Mouse (Mus musculus) liver, embryonic 14.5 days (tissue): ENCODE measurements at regions not wholly inside any gene's neighbourhood (a gene's known extent, or its start where the extent isn't known, plus 50 kb on each side); places are given as distances from the start of the nearest gene placed in this dataset.

Source experiments
- ATAC-seq: fragments of 200-750 bp; cut with Nextera tagmentation; 2 replicates; pipeline ENCODE4 v1.8.0; 2017; ENCODE audit warnings: moderate number of reproducible peaks, mild to moderate bottlenecking, moderate library complexity; ENCODE audit not compliant: insufficient read depth
- DNase-seq, 3 experiments: peaks; one replicate each; pipeline ENCODE4 v3.0.0-alpha.2; 2012 to 2013; ENCODE audit warnings: low read depth in 3 of 3, low spot score in 3 of 3
- H3K27ac ChIP-seq: fragments of 300-500 bp; sonication (generic); 2 replicates; pipeline ENCODE4 v1.5.1; 2014; ENCODE audit warnings: moderate library complexity, mild to moderate bottlenecking, control low read depth, inconsistent platforms
- H3K27me3 ChIP-seq: fragments of 300-500 bp; sonication (generic); 2 replicates; pipeline ENCODE4 v1.6.1; 2014; ENCODE audit warnings: mild to moderate bottlenecking, low read length, moderate library complexity; ENCODE audit not compliant: control insufficient read depth, insufficient read depth
- H3K36me3 ChIP-seq: fragments of 300-500 bp; sonication (generic); replicated peaks from 2 replicates; pipeline ENCODE4 v1.6.1; 2014; ENCODE audit warnings: low read depth; ENCODE audit not compliant: control insufficient read depth, insufficient read depth
- H3K4me1 ChIP-seq, 2 experiments: fragments of 200-500 bp in 1 of 2; fragments of 300-500 bp in 1 of 2; sonication (generic) in 1 of 2; replicated peaks; 2 replicates each; pipeline ENCODE4 v1.6.1; 2012 to 2014; ENCODE audit warnings: antibody characterized with exemption in 1 of 2, inconsistent platforms in 1 of 2, low read length in 1 of 2; ENCODE audit not compliant: control insufficient read depth in 2 of 2, insufficient read depth in 2 of 2
- H3K4me2 ChIP-seq: fragments of 300-500 bp; sonication (generic); 2 replicates; pipeline ENCODE4 v1.6.1; 2014; ENCODE audit warnings: low read depth, mild to moderate bottlenecking, control low read depth, moderate library complexity
- H3K4me3 ChIP-seq, 2 experiments: fragments of 200-500 bp in 1 of 2; fragments of 300-500 bp in 1 of 2; sonication (generic) in 1 of 2; 2 replicates each; pipeline ENCODE4 v1.5.1; 2012 to 2014; ENCODE audit warnings: low read depth in 2 of 2, low read length in 2 of 2, mild to moderate bottlenecking in 2 of 2, control low read depth in 1 of 2, inconsistent platforms in 1 of 2, moderate library complexity in 1 of 2; ENCODE audit not compliant: insufficient read depth in 1 of 2
- H3K9ac ChIP-seq: fragments of 300-500 bp; sonication (generic); replicated peaks from 2 replicates; pipeline ENCODE4 v1.6.1; 2014; ENCODE audit warnings: mild to moderate bottlenecking, control low read depth, moderate library complexity
- H3K9me3 ChIP-seq: fragments of 300-500 bp; sonication (generic); 2 replicates; pipeline ENCODE4 v1.6.1; 2016; ENCODE audit warnings: low read length, mixed read lengths; ENCODE audit not compliant: control insufficient read depth
- CTCF ChIP-seq: IDR thresholded peaks from 2 replicates; pipeline ENCODE4 v1.5.1; 2016; ENCODE audit warnings: antibody characterized with exemption, low read depth, control low read depth
- EP300 ChIP-seq: IDR thresholded peaks from 2 replicates; pipeline ENCODE4 v1.6.1; 2016; ENCODE audit warnings: antibody characterized with exemption, low read depth
- WGBS: fragments of 180-500 bp; shearing (Covaris S2); extraction: QIAGEN DNeasy Blood & Tissue Kit; methylation state at CpG from one replicate; pipeline ENCODE4 v1.1.7; 2014; ENCODE audit not compliant: insufficient replicate concordance; 5-methylcytosine and 5-hydroxymethylcytosine counted together

DNA sequence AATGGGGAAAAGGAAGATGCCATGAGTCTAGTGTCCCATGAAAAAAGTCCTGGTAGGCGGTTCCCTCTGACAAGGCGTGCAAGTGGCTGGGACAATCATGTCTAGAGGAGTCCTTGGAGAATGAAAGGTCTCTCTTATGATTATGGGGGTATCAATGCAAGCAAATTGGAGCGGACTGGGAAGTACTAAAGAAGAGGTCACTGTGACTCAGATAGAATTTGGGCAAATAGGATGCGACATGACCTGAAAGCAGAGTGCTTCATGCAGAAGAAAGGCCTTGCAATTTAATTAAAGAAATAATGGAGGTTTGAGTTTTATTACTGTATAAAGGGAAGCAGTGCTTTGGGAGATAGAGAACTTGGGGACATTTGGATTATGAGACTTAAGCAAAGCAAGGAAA, 330.3 kb downstream of the Tmem38b start:
- H3K27ac ChIP-seq = no peak overlapping the region
- TF ChIP-seq EP300 = no peak
- TF ChIP-seq CTCF = no peak
- no peaks in the 10 kb centered on the region for H3K27me3 ChIP-seq
- no peaks in the 10 kb centered on the region for H3K4me1 ChIP-seq
- WGBS = 63% methylated on average over 4 of the region's 4 CpGs
- H3K4me2 ChIP-seq = no peak overlapping the region
- H3K9ac ChIP-seq = no peak overlapping the region
- H3K4me3 ChIP-seq = no peak overlapping the region
- H3K9me3 ChIP-seq = no peaks in the 10 kb centered on the region
- no peaks in the 10 kb centered on the region for H3K36me3 ChIP-seq
- DNase-seq (no peak), ATAC-seq (no peak)

DNA sequence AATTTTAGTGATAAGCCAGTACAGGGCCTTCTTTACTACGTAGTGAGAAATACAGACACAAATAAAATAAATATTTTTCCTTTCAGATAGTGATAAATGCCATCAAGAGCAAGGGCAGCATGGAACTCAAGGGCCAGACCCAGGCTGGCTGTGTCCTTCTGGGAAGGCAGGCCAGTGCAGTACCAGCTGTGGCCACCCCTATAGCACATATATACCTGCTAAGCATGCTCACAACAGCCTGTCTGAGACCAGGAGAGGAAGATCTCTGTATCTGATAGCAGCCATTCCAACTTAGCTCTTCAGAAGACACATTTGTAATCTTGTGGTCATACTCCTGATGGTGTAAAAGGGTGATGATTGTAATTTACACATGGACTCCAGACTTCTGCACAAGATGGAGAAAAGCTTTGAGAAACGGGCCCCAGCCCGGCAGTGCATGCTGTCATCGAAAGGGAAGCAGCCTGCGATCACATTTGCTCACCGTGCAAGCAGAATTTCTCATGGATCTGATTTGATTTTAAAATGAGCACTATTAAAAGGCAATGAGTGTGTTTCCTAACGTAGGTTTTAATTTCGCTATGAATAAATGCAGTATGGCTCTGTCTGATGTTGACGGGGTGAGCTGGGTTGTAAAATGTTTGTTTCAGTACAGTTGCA, 335.6 kb downstream of the Tmem38b start:
- Histone ChIP-seq H3K9me3 (no peaks in the 10 kb centered on the region), H3K4me1 (no peaks in the 10 kb centered on the region), H3K27ac (no peak overlapping the region), H3K27me3 (no peaks in the 10 kb centered on the region), H3K4me2 (no peak overlapping the region), H3K4me3 (no peak overlapping the region), H3K36me3 (no peaks in the 10 kb centered on the region), H3K9ac (no peak overlapping the region)
- ATAC-seq (no peak), DNase-seq (no peak)
- TF ChIP-seq EP300 (no peak), CTCF (no peak)
- WGBS = 73% methylated on average over 9 of the region's 9 CpGs

DNA sequence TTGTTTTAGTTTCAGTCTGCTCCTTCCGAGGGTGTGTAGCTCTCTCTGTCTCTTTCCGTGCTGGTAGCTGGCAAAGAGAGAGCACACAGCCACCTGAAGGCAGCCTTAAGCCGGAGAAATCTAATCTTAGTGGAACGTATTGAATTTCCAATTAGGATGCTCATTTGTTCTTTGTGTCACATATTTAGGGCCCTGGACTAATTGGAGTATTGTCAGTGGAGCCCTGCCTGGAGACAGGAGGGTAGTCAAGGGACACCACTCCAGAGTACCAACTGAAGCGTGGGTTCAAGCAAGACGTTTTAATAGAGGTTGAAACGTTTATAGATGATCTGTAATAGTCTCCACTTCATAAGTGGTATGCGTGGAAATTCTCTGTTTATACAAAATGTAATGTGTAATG, 336.5 kb downstream of the Tmem38b start:
- Histone ChIP-seq H3K36me3 (no peaks in the 10 kb centered on the region), H3K9me3 (no peaks in the 10 kb centered on the region), H3K27ac (no peak overlapping the region), H3K27me3 (no peaks in the 10 kb centered on the region), H3K9ac (no peak overlapping the region), H3K4me1 (no peaks in the 10 kb centered on the region), H3K4me2 (no peak overlapping the region), H3K4me3 (no peak overlapping the region)
- ATAC-seq (no peak), DNase-seq (no peak)
- TF ChIP-seq EP300 (no peak), CTCF (no peak)
- WGBS = 69% methylated on average over 8 of the region's 8 CpGs

DNA sequence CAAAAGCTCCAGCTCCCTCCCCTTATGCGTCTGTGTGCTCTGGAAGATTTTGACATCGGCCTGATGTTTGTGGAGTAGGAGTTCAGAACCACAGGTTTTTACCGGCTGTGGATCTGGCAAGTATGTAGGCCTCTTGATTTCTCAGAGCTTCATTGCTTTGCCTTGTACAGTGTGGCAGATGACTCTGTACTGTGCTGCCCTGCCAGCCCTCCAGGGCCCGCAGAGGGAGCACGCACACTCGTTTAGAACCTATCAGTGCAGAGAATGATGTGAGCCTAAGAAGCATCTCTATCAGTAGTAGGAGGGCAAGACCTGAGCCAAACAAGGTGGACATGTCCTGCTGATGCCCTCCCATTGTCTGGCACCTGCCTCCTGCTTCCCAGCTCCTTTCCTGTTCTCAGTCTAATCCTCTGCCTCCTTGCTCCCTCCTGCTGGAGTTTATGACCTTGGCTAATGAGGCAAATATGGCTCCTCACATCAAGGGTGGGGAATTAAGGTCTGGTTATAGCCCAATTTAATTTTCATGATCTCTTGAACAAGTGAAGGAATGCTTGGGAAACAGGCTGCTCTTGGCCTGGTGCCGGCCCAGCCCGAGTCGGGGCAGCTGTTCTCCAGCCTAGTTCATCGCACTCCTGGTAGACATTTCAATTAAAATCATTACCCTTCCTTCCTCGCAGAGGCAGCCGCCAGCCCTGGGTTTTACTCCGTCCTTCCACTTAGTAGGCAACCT, 344.5 kb downstream of the Tmem38b start:
- ATAC-seq (no peak), DNase-seq (no peak)
- no peak for TF ChIP-seq EP300
- TF ChIP-seq CTCF = no peak
- H3K4me2 ChIP-seq = no peak overlapping the region
- 78% methylated on average over 13 of the region's 13 CpGs for WGBS
- no peak overlapping the region for H3K9ac ChIP-seq
- no peaks in the 10 kb centered on the region for H3K36me3 ChIP-seq
- H3K27ac ChIP-seq = no peak overlapping the region
- no peaks in the 10 kb centered on the region for H3K4me1 ChIP-seq
- H3K4me3 ChIP-seq = no peak overlapping the region
- H3K27me3 ChIP-seq = no peaks in the 10 kb centered on the region
- no peaks in the 10 kb centered on the region for H3K9me3 ChIP-seq

DNA sequence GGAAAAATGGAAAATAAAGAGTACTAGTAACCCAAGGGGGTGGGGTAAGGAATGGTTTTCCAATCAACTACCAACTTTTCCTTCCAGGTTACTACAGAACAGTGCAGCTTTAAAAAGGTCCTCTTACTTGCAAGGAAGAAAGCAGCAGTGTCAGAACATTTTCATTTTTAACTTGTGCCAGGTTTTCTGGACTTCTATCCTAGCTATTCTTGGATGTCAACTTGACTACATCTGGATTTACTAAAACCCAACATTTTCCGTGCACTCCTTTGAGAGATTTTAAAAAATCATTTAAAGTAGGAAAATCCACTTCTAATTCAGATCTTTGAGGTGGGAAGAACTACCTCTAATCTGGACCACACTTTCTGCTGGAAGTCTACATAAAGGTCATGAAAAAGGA, 358.4 kb downstream of the Tmem38b start:
- Histone ChIP-seq H3K9ac (no peak overlapping the region), H3K4me2 (no peak overlapping the region), H3K9me3 (no peaks in the 10 kb centered on the region), H3K36me3 (no peaks in the 10 kb centered on the region), H3K4me3 (no peak overlapping the region), H3K4me1 (no peaks in the 10 kb centered on the region), H3K27ac (no peak overlapping the region), H3K27me3 (no peaks in the 10 kb centered on the region)
- TF ChIP-seq EP300 = no peak
- ATAC-seq = no peak
- 52% methylated on average over 1 of the region's 1 CpGs for WGBS
- no peak for DNase-seq
